Mouse (Mus musculus) liver, adult 2 months (tissue): ENCODE data around the gene Mfn2.

Experiments
- CTCF ChIP-seq: fragments of 200-500 bp; IDR thresholded peaks from 2 replicates; pipeline ENCODE4 v1.5.1; 2011; ENCODE audit warnings: low read depth, low read length, control low read depth
- POLR2A ChIP-seq: fragments of 200-500 bp; IDR thresholded peaks from 2 replicates; pipeline ENCODE4 v1.6.1; 2011; ENCODE audit warnings: low read length, control low read depth; ENCODE audit not compliant: insufficient read depth; ENCODE audit errors: extremely low read depth

- TF ChIP-seq POLR2A = no peak
- TF ChIP-seq CTCF = no peak
These were observed 26.4 kb upstream of the Mfn2 start for GRCm38 (mm10) chr4:147930946-147931345.
